Mouse (Mus musculus) megakaryocyte, embryonic 14.5 days (primary cell): ENCODE data around the gene Nek2. TPM values are rescaled to one million over a fixed set of nuclear protein-coding genes. Genes with fewer than 3 reads are reported as not detected.
A peak's percentile ranks its signal among the peaks of the same experiment; 100 is the strongest.

Source experiments
- H3K27me3 ChIP-seq: replicated peaks from 2 replicates; pipeline ENCODE3; 2012; ENCODE audit warnings: inconsistent platforms
- H3K36me3 ChIP-seq: replicated peaks from 2 replicates; pipeline ENCODE3; 2012; ENCODE audit warnings: low read length, inconsistent platforms, mixed read lengths
- H3K4me1 ChIP-seq: 2 replicates; pipeline ENCODE4 v1.6.1; 2012; ENCODE audit warnings: inconsistent platforms
- H3K4me3 ChIP-seq: replicated peaks from 2 replicates; pipeline ENCODE3; 2012; ENCODE audit warnings: moderate library complexity, mild to moderate bottlenecking, inconsistent platforms
- H3K9me3 ChIP-seq: 2 replicates; pipeline ENCODE4 v1.6.1; 2012; ENCODE audit warnings: inconsistent platforms
- FLI1 ChIP-seq: IDR thresholded peaks from 2 replicates; pipeline ENCODE4 v1.6.1; 2012; ENCODE audit warnings: low read length, inconsistent platforms, mixed read lengths
- GATA1 ChIP-seq: IDR thresholded peaks from 3 replicates; pipeline ENCODE4 v1.6.1; 2012; ENCODE audit warnings: mixed read lengths, low read length, inconsistent platforms, borderline replicate concordance
- polyA plus RNA-seq: library from polyadenylated mRNA; stranded (reverse); fragments of >175 nt; gene quantifications from 2 replicates; pipeline ENCODE4 v1.2.3, GENCODE M21; 2012; ENCODE audit warnings: low replicate concordance; ENCODE audit not compliant: insufficient read depth

Gene Nek2
- polyA plus RNA-seq, 1 experiment: 1.7 TPM

DNA sequence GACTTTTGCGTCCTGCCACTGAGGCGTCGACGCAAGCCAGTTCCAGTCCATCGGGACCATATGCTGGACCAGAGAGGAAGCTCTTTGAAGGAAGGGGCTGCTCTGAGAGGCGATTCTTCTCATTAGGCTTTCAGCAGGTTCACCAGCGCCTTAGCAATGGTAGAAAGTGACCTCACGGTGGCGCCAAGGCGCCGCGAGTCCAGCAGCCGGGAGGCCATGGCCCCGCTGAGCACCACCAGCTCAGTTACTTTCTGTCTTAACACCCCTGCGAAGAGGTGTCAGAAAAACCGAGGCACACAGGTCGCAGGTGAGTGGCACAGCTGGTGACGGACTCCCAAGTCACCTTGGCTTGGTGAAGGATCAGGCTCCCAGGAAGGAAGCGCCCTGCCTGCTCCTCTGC is 13.6 kb downstream of the Nek2 start:
- Histone ChIP-seq H3K36me3 (peaks cover 37% of the 10 kb centered on the region), H3K27me3 (peaks cover 5% of the 10 kb centered on the region), H3K9me3 (no peaks in the 10 kb centered on the region), H3K4me1 (peaks cover 86% of the 10 kb centered on the region), H3K4me3 (peak overlapping the region; percentile 86)
- no peak for TF ChIP-seq FLI1
- no peak for TF ChIP-seq GATA1

DNA sequence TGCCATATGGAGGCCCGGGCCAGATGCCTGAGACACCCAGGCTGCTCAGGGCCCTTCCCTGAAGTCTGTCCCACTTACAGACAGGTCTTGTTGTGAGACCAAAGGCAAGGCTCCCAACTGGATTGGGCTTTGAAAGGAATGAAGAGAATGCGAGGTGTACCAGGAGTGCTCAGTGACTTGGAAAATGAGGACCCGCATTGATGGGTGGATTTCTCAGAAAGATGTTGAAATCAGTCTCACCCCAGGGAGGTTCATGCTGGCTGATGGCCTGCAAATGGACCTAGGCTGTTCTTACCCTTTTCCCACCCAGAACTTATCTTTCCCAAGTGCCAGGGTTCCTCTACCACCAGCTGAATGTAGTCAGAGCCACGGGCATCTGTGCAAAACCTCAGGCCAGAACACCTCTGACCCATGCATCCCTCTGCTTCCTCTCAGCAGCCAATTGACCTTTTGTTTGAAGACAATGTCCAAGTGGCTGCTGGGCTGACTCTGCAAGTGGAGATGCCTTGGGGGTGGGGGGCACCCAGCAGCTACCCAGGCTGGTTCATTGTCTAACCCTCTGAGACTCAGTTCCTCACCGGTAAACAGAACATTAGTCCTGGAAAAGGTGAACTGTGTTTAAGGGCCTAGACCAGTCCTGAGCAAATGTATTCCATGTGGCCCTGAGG is 15.2 kb downstream of the Nek2 start:
- Histone ChIP-seq H3K27me3 (peaks cover 5% of the 10 kb centered on the region), H3K9me3 (no peaks in the 10 kb centered on the region), H3K4me1 (peaks cover 86% of the 10 kb centered on the region), H3K4me3 (peak overlapping the region; percentile 23), H3K36me3 (peaks cover 21% of the 10 kb centered on the region)
- TF ChIP-seq GATA1 (no peak), FLI1 (no peak)

DNA sequence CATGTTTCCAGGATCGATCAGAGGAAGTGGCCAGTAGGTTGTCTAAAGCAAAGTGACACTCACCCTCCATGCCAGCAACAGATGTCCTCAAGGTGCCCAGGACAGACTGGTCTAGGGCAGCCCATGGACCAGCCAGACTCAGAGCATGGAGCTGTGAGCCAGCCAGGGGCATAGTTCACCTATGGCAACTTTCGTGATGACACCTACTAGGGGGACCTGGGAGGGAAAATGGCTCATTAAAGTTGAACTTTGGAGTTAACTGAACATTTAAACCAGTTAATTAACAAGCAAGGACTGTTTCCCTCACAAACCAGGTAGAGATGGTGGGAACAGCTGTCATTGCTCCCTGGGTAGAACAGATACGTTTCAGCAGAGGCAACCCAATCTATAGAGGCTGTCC is 16.4 kb downstream of the Nek2 start:
- peaks cover 14% of the 10 kb centered on the region for H3K27me3 ChIP-seq
- TF ChIP-seq FLI1: no peak
- TF ChIP-seq GATA1: no peak
- peaks cover 90% of the 10 kb centered on the region for H3K4me1 ChIP-seq
- H3K9me3 ChIP-seq: no peaks in the 10 kb centered on the region
- peak overlapping the region; percentile 69 for H3K4me3 ChIP-seq
- peaks cover 13% of the 10 kb centered on the region for H3K36me3 ChIP-seq

DNA sequence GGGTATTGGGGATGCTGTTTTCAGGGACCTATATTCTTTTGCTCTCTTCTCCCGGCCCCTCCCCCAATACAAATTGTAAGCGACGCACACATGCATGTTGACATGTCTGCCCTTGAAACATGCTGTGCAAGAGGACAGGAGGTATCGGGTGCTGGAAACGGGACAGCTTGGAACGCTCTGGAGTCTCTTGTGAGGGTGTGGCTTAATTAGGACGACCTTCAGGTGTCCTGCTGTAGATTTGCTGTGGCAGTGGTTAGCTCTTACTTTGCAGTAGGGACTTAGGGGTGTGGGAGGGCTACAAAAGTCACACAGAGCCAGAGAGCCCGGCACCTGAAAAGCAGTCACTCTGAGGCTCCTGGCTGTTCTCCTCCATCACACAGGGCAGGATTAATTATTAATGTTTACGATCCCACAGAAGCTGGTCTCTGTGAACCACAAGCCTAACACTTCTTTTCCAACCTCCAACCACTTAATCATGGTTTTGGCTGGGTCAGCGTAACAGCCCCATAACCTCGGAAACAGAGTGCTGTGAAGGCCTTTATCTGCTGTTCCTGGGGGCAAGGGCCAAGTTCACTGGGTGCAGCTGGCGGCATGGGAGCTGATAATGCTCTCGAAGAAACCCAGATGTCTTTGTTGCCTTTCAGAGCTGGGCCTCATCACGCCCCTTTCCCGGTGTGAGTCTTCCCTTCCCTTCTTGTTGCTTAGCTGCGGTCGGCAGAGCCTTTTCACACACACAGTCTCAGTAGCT is 17.9 kb downstream of the Nek2 start:
- no peak; the same call in 2 of the 3 replicates for TF ChIP-seq GATA1
- TF ChIP-seq FLI1: no peak
- Histone ChIP-seq H3K4me1 (peaks cover 82% of the 10 kb centered on the region), H3K4me3 (peak overlapping the region; percentile 78), H3K36me3 (peaks cover 3% of the 10 kb centered on the region), H3K9me3 (no peaks in the 10 kb centered on the region), H3K27me3 (peaks cover 19% of the 10 kb centered on the region)

DNA sequence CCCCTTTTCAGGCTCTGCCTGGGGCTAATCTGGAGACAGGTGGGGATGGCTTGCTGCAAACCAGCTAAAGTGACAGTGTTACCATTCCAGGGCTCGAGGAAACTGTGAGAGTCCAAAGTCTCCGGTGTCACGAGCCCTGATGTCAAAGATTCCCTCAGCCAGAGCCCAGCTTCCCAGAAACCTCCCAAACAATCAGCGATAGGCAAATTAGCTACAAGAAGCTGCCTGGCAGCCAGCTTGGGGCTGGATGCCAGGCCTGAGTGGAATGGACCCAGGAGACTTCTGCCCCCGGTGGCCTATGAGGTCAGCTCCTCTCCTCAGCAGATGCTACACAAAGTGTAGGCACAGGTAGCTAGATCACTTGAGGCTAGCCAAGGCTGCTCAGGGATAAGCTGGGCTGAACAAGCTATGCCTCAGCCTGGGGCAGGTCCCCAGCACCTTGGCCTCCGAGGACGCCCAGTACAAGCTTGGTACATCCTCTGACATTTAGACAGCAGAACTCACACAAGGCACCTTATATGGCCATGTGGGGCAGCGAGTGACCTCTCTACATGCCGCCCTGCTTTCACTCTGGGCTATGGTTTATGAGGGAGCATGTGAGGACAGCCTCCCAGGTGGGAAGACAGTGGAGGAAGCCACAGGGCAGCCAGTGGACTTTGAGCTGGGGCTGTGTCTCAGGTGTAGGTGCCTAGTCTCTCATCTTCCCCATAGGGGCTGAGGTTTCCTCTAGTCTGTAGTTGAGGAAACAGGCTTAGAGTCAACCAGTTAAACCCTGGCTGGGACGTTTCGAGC is 19.7 kb downstream of the Nek2 start:
- no peaks in the 10 kb centered on the region for H3K36me3 ChIP-seq
- peaks cover 19% of the 10 kb centered on the region for H3K27me3 ChIP-seq
- peaks cover 67% of the 10 kb centered on the region for H3K4me1 ChIP-seq
- TF ChIP-seq GATA1: no peak
- TF ChIP-seq FLI1: no peak
- H3K9me3 ChIP-seq: no peaks in the 10 kb centered on the region
- peak overlapping the region; percentile 1 for H3K4me3 ChIP-seq

DNA sequence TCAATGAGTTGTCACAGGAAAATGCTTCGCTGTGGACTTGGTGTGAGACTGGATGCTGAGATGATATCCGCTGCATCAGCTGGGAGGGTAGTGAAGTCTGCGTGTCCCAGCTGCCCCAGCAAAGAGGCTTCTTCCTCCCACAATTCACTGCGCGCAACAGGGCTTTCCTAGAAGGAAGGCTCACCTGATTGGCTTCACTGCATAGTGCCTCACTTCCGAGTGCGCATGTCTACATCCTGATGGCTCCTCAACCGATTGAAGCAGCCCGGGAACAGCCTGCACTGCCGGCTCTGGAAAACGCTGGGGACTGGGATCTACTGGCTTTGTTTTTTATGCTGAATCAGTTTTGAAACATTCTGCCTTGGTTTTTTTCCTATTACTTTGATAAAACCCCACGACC is 21.0 kb downstream of the Nek2 start:
- H3K27me3 ChIP-seq: peaks cover 16% of the 10 kb centered on the region
- no peaks in the 10 kb centered on the region for H3K9me3 ChIP-seq
- no peak overlapping the region for H3K4me3 ChIP-seq
- no peaks in the 10 kb centered on the region for H3K36me3 ChIP-seq
- TF ChIP-seq GATA1 (no peak), FLI1 (no peak)
- peaks cover 63% of the 10 kb centered on the region for H3K4me1 ChIP-seq

DNA sequence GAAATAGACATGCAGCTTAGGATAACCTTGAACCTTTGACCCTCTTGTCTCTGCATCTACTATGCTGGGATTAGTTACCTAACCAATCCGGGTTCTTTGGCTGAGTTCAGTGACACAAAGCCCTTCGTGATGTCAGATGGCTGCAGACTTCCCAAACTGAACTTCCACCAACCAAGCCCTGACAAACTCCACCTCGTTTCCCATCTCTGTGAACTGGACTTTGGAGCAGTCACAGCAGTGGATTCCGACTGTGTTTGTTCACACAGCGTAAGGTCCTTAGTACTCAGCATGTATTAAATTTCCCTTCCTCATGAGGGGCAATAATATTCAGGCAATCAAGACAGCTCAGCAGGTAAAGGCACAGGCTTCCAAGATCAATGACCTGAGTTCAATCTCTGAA is 25.4 kb downstream of the Nek2 start:
- TF ChIP-seq FLI1 (no peak), GATA1 (no peak)
- Histone ChIP-seq H3K9me3 (no peaks in the 10 kb centered on the region), H3K36me3 (peaks cover 13% of the 10 kb centered on the region)

DNA sequence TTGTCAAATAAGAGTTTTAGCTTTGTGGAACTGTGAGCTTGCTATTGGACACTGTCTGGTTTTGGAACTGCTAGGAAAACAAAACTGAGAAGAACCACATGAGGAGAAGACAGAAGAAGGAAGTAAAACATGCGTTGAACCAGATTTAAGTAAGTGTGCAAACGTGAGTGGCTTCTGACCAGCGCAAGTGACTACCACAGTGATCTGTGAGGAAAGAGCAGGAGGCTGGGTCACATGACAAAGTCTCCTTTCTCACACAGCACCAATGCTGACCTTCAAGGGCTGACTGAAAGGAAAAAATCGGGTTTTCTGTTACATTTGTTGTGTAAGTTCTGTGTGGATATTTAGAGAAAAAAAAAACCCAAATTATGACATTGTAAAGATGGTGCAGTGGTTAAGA is 28.3 kb downstream of the Nek2 start:
- H3K9me3 ChIP-seq: no peaks in the 10 kb centered on the region
- no peak overlapping the region for H3K4me3 ChIP-seq
- peaks cover 4% of the 10 kb centered on the region for H3K27me3 ChIP-seq
- H3K4me1 ChIP-seq: peaks cover 76% of the 10 kb centered on the region
- peaks cover 40% of the 10 kb centered on the region for H3K36me3 ChIP-seq
- no peak for TF ChIP-seq FLI1
- TF ChIP-seq GATA1: no peak

More for the DNA sequence above, 25.4 kb downstream of the Nek2 start:
- Histone ChIP-seq H3K4me1 (peaks cover 58% of the 10 kb centered on the region), H3K27me3 (peaks cover 16% of the 10 kb centered on the region), H3K4me3 (no peak overlapping the region)

DNA sequence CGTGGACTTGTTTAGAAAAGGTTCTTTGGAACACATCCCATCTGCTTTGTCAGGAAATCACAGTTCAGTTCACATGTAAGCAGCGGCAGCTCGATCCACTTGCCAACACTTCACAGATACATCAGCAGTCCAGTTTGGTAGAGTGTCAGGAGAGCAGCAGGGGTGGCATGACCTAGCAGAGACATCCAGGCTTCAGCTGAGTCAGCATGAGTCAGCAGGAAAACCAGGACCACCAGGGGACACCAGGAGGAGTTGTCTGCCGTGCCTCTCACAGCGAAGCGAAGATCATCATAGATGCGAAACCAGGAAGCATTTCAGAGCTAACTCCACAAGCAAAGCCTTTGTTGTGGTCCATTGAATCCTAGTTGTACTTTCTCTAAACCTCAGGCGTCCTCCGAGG is 32.2 kb downstream of the Nek2 start:
- H3K4me1 ChIP-seq: peaks cover 94% of the 10 kb centered on the region
- H3K9me3 ChIP-seq: peaks cover 6% of the 10 kb centered on the region; the same call in 1 of the 2 replicates
- no peak for TF ChIP-seq FLI1
- TF ChIP-seq GATA1: no peak
- H3K4me3 ChIP-seq: peak overlapping the region; percentile 75
- peaks cover 3% of the 10 kb centered on the region for H3K27me3 ChIP-seq
- peaks cover 44% of the 10 kb centered on the region for H3K36me3 ChIP-seq
